Mouse (Mus musculus) G1E (cell line): Measurements from ENCODE around the gene Gm4791. TPM values are rescaled to one million over a fixed set of nuclear protein-coding genes. Genes with fewer than 3 reads are reported as not detected.

Experiments
- ATAC-seq: 2 replicates; pipeline ENCODE4 v1.8.0; 2016; ENCODE audit warnings: mild to moderate bottlenecking; ENCODE audit not compliant: insufficient number of reproducible peaks, poor library complexity, low FRiP score, severe bottlenecking; ENCODE audit errors: extremely low read depth
- DNase-seq: peaks from one replicate; pipeline ENCODE4 v3.0.0; 2012; ENCODE audit warnings: low spot score
- H3K27me3 ChIP-seq: 2 replicates; pipeline ENCODE4 v1.6.1; 2012; ENCODE audit warnings: mild to moderate bottlenecking, low read length, inconsistent platforms; ENCODE audit not compliant: insufficient read depth
- H3K36me3 ChIP-seq: replicated peaks from 2 replicates; pipeline ENCODE3; 2012; ENCODE audit warnings: mild to moderate bottlenecking, inconsistent platforms
- H3K4me1 ChIP-seq: 2 replicates; pipeline ENCODE4 v1.6.1; 2012; ENCODE audit warnings: low read depth, low read length, inconsistent platforms, mixed read lengths; ENCODE audit not compliant: insufficient read depth
- H3K4me3 ChIP-seq: 2 replicates; pipeline ENCODE4 v1.5.1; 2012; ENCODE audit warnings: low read depth, mild to moderate bottlenecking, inconsistent platforms, low read length, moderate library complexity, mixed read lengths
- H3K9me3 ChIP-seq: replicated peaks from 2 replicates; pipeline ENCODE4 v1.6.1; 2012; ENCODE audit warnings: inconsistent platforms
- CTCF ChIP-seq: IDR thresholded peaks from 2 replicates; pipeline ENCODE4 v1.5.1; 2012; ENCODE audit warnings: low read depth, low read length, inconsistent platforms, mixed read lengths
- GATA1 ChIP-seq: IDR thresholded peaks from 2 replicates; pipeline ENCODE4 v1.6.1; 2012; ENCODE audit warnings: borderline replicate concordance, low read length, inconsistent platforms, mixed read lengths
- GATA2 ChIP-seq: IDR thresholded peaks from 2 replicates; pipeline ENCODE4 v1.6.1; 2012; ENCODE audit warnings: low read depth, low read length, inconsistent platforms, borderline replicate concordance
- POLR2AphosphoS5 ChIP-seq: IDR thresholded peaks from 2 replicates; pipeline ENCODE4 v1.6.1; 2012; ENCODE audit warnings: low read depth, low read length, inconsistent platforms; ENCODE audit not compliant: insufficient replicate concordance
- TAL1 ChIP-seq: conservative IDR thresholded peaks from 2 replicates; pipeline ENCODE4 v1.6.1; 2012; ENCODE audit warnings: low read depth, low read length, inconsistent platforms, mixed read lengths
- polyA plus RNA-seq: library from polyadenylated mRNA; stranded (reverse); fragments of >175 nt; gene quantifications from 2 replicates; pipeline ENCODE4 v1.2.3, GENCODE M21; 2012
- total RNA-seq, 2 experiments: library from RNA; stranded (forward) in 1 of 2; stranded (reverse) in 1 of 2; fragments of 200-1000 nt in 1 of 2; fragments of >200 nt in 1 of 2; fragmentation: Nextera tagmentation in 1 of 2; gene quantifications; 2 replicates each; pipeline ENCODE4 v1.2.3; 2014 to 2017

Gene Gm4791
- total and polyA plus RNA-seq, 3 experiments, result not detected

GRCm38 (mm10) chr9:46978806-46979205 is 19.7 kb upstream of the Gm4791 start:
- Histone ChIP-seq H3K9me3 (peaks cover 42% of the 10 kb centered on the region), H3K4me3 (no peak overlapping the region), H3K4me1 (no peaks in the 10 kb centered on the region), H3K36me3 (no peaks in the 10 kb centered on the region), H3K27me3 (no peaks in the 10 kb centered on the region)
- no peak for ATAC-seq
- no peak for DNase-seq
- TF ChIP-seq POLR2AphosphoS5 (no peak), GATA2 (no peak)

- DNase-seq (no peak), ATAC-seq (no peak)
- Histone ChIP-seq H3K36me3 (no peaks in the 10 kb centered on the region), H3K4me3 (no peak overlapping the region), H3K27me3 (no peaks in the 10 kb centered on the region), H3K9me3 (peaks cover 42% of the 10 kb centered on the region), H3K4me1 (no peaks in the 10 kb centered on the region)
- no peak for TF ChIP-seq GATA2
- TF ChIP-seq POLR2AphosphoS5, result no peak
- no peak for TF ChIP-seq GATA1
Measured at GRCm38 (mm10) chr9:46980111-46980510, 18.4 kb upstream of the Gm4791 start.

DNA sequence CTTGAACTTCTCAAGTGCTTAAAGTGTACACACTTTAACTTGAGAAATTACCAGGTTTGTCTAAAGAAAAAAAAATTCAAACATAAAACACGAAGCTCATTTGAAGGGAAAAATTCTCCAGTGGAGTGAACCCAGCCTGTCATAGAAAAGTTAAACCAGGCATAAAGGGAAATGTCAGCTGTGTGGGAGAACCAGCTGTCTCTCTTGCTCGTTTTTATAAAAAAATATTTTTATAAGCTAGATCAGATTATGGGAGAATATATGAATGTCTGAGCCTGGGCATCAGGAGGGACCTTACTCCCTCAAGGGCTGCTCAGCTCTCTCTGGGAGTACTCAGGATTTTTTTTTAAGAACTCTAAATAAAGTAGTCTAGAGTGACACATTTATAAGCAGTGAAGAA is 15.1 kb upstream of the Gm4791 start:
- Histone ChIP-seq H3K9me3 (peaks cover 36% of the 10 kb centered on the region), H3K27me3 (no peaks in the 10 kb centered on the region), H3K4me1 (no peaks in the 10 kb centered on the region), H3K36me3 (no peaks in the 10 kb centered on the region), H3K4me3 (no peak overlapping the region)
- DNase-seq, result no peak
- ATAC-seq, result no peak
- TF ChIP-seq GATA1 (no peak), CTCF (no peak), POLR2AphosphoS5 (no peak), TAL1 (no peak), GATA2 (no peak)

GRCm38 (mm10) chr9:47041569-47041968 is 43.0 kb downstream of the Gm4791 start:
- no peaks in the 10 kb centered on the region for H3K36me3 ChIP-seq
- ATAC-seq (no peak), DNase-seq (no peak)
- H3K4me1 ChIP-seq, result no peaks in the 10 kb centered on the region
- TF ChIP-seq CTCF, result no peak
- H3K4me3 ChIP-seq, result no peak overlapping the region
- H3K27me3 ChIP-seq, result no peaks in the 10 kb centered on the region
- H3K9me3 ChIP-seq, result peaks cover 27% of the 10 kb centered on the region
